Mouse (Mus musculus): ENCODE data around the gene Ahcyl2.

Gene Ahcyl2

DNA sequence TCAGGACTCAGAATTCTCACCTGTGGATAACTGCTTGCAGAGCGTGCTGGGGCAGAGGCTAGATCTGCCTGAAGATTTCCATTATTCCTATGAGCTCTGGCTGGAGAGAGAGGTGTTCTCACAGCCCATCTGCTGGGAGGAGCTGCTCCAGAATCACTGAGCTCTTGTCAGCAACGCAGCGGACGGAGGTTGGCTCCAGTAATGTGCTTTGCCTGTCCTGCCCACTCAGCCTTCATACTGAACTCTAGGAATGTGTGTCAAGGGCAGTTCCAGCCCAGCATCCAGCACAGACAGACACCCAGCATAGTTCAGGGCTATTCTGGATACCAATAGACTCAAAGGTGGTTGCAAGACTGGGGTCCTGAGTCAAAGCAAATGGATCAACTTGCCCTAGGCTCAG is 188.9 kb downstream of the Ahcyl2 start:
- intact Hi-C loops (cut with DNase I), result no loop called here

- intact Hi-C loops (cut with DNase I), result no loop called here
Measured at GRCm38 (mm10) chr6:29958669-29959068, 190.9 kb downstream of the Ahcyl2 start.

GRCm38 (mm10) chr6:29961081-29961480 is 193.3 kb downstream of the Ahcyl2 start:
- intact Hi-C loops (cut with DNase I), result no loop called here

Data from adrenal gland (tissue).